Mouse (Mus musculus) liver, postnatal 0 days (tissue): Measurements from ENCODE around the gene Ddx54.

ENCODE experiments used
- CTCF ChIP-seq: sonication (generic); IDR thresholded peaks from 2 replicates; pipeline ENCODE4 v1.5.1; 2016; ENCODE audit warnings: antibody characterized with exemption, low read depth
- EP300 ChIP-seq: IDR thresholded peaks from 2 replicates; pipeline ENCODE4 v1.6.1; 2016; ENCODE audit warnings: antibody characterized with exemption, low read depth, mild to moderate bottlenecking

DNA sequence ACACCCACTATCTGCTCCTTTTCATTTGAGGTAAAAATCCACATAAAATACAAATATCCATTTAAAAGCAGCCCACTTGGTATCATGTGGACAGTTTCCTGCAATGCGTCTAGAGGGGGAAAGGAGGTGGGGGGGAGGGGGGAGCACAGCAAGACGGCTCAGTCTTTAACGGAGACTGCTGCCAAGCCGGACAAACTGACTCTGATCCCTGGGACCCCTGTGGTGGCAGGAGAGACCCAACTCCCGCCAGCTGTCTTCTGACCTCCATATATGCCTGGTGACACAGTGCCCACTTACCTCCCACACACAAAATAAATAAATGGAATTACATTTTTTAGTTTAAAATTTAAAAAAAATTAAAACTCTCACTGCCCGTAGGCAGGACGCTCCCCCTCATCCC, 9.0 kb upstream of the Ddx54 start:
- TF ChIP-seq CTCF (no peak), EP300 (no peak)
